Mouse (Mus musculus): ENCODE measurements around the gene Cdc42bpg. TPM values are rescaled to one million over a fixed set of nuclear protein-coding genes. Genes with fewer than 3 reads are reported as not detected.

Cdc42bpg gene
- polyA plus RNA-seq, 1 experiment from 2014 or later = 1.8 TPM

- no peaks in the 10 kb centered on the region for H3K4me1 ChIP-seq (replicated peaks; ENCODE audit: control insufficient read depth, insufficient read depth, low read length)
- no peak overlapping the region for H3K9ac ChIP-seq (ENCODE audit: low read depth, low read length)
- no peak for TF ChIP-seq CTCF (IDR thresholded peaks at IDR 0.05; ENCODE audit: low read depth)
- ATAC-seq = no peak
- no peak overlapping the region for H3K4me2 ChIP-seq (replicated peaks; ENCODE audit: low read depth)
- H3K4me3 ChIP-seq (ENCODE audit: low read depth, low read length) = no peak overlapping the region
- H3K9me3 ChIP-seq (ENCODE audit: control insufficient read depth) = no peaks in the 10 kb centered on the region
- 93% methylated on average over 4 of the region's 4 CpGs for WGBS
- no peak overlapping the region for H3K27ac ChIP-seq (ENCODE audit: low read depth, low read length)
- H3K27me3 ChIP-seq (replicated peaks; ENCODE audit: control insufficient read depth, insufficient read depth, low read length) = no peaks in the 10 kb centered on the region
- peaks cover 36% of the 10 kb centered on the region; the same call in 1 of the 2 replicates for H3K36me3 ChIP-seq (ENCODE audit: control insufficient read depth, insufficient read depth)
Measured at GRCm38 (mm10) chr19:6347615-6348014, 41.4 kb downstream of the Cdc42bpg start.

GRCm38 (mm10) chr19:6348717-6349116, 42.5 kb downstream of the Cdc42bpg start:
- Histone ChIP-seq H3K9me3 (ENCODE audit: control insufficient read depth) (no peaks in the 10 kb centered on the region), H3K4me3 (ENCODE audit: low read depth, low read length) (no peak overlapping the region), H3K4me1 (replicated peaks; ENCODE audit: control insufficient read depth, insufficient read depth, low read length) (no peaks in the 10 kb centered on the region), H3K9ac (ENCODE audit: low read depth, low read length) (no peak overlapping the region), H3K27ac (ENCODE audit: low read depth, low read length) (no peak overlapping the region), H3K4me2 (replicated peaks; ENCODE audit: low read depth) (no peak overlapping the region), H3K27me3 (replicated peaks; ENCODE audit: control insufficient read depth, insufficient read depth, low read length) (no peaks in the 10 kb centered on the region), H3K36me3 (ENCODE audit: control insufficient read depth, insufficient read depth) (peaks cover 39% of the 10 kb centered on the region; the same call in 1 of the 2 replicates)
- 76% methylated on average over 9 of the region's 9 CpGs for WGBS
- TF ChIP-seq CTCF (IDR thresholded peaks at IDR 0.05; ENCODE audit: low read depth) = no peak
- ATAC-seq = no peak

- no peak for ATAC-seq
- H3K27me3 ChIP-seq (replicated peaks; ENCODE audit: control insufficient read depth, insufficient read depth, low read length) = no peaks in the 10 kb centered on the region
- H3K27ac ChIP-seq (ENCODE audit: low read depth, low read length) = no peak overlapping the region
- no peak overlapping the region for H3K4me3 ChIP-seq (ENCODE audit: low read depth, low read length)
- TF ChIP-seq CTCF (IDR thresholded peaks at IDR 0.05; ENCODE audit: low read depth) = no peak
- H3K4me2 ChIP-seq (replicated peaks; ENCODE audit: low read depth) = no peak overlapping the region
- no peaks in the 10 kb centered on the region for H3K9me3 ChIP-seq (ENCODE audit: control insufficient read depth)
- H3K36me3 ChIP-seq (ENCODE audit: control insufficient read depth, insufficient read depth) = peaks cover 37% of the 10 kb centered on the region; the same call in 1 of the 2 replicates
- H3K9ac ChIP-seq (ENCODE audit: low read depth, low read length) = no peak overlapping the region
- 49% methylated on average over 14 of the region's 14 CpGs for WGBS
- H3K4me1 ChIP-seq (replicated peaks; ENCODE audit: control insufficient read depth, insufficient read depth, low read length) = no peaks in the 10 kb centered on the region
Measured at GRCm38 (mm10) chr19:6349215-6349983, 43.1 kb downstream of the Cdc42bpg start.

GRCm38 (mm10) chr19:6351431-6352106, 45.3 kb downstream of the Cdc42bpg start:
- TF ChIP-seq CTCF (IDR thresholded peaks at IDR 0.05; ENCODE audit: low read depth) = no peak
- Histone ChIP-seq H3K9ac (ENCODE audit: low read depth, low read length) (no peak overlapping the region), H3K4me2 (replicated peaks; ENCODE audit: low read depth) (no peak overlapping the region), H3K27me3 (replicated peaks; ENCODE audit: control insufficient read depth, insufficient read depth, low read length) (no peaks in the 10 kb centered on the region), H3K4me3 (ENCODE audit: low read depth, low read length) (no peak overlapping the region), H3K4me1 (replicated peaks; ENCODE audit: control insufficient read depth, insufficient read depth, low read length) (no peaks in the 10 kb centered on the region), H3K27ac (ENCODE audit: low read depth, low read length) (no peak overlapping the region), H3K36me3 (ENCODE audit: control insufficient read depth, insufficient read depth) (peaks cover 21% of the 10 kb centered on the region; the same call in 1 of the 2 replicates), H3K9me3 (ENCODE audit: control insufficient read depth) (no peaks in the 10 kb centered on the region)
- ATAC-seq = no peak
- 69% methylated on average over 14 of the region's 14 CpGs for WGBS

GRCm38 (mm10) chr19:6352107-6352505, 45.9 kb downstream of the Cdc42bpg start:
- H3K27me3 ChIP-seq (replicated peaks; ENCODE audit: control insufficient read depth, insufficient read depth, low read length) = no peaks in the 10 kb centered on the region
- no peaks in the 10 kb centered on the region for H3K4me1 ChIP-seq (replicated peaks; ENCODE audit: control insufficient read depth, insufficient read depth, low read length)
- no peak overlapping the region for H3K4me3 ChIP-seq (ENCODE audit: low read depth, low read length)
- TF ChIP-seq CTCF (IDR thresholded peaks at IDR 0.05; ENCODE audit: low read depth) = no peak
- peaks cover 19% of the 10 kb centered on the region; the same call in 1 of the 2 replicates for H3K36me3 ChIP-seq (ENCODE audit: control insufficient read depth, insufficient read depth)
- no peak overlapping the region for H3K4me2 ChIP-seq (replicated peaks; ENCODE audit: low read depth)
- H3K27ac ChIP-seq (ENCODE audit: low read depth, low read length) = no peak overlapping the region
- H3K9ac ChIP-seq (ENCODE audit: low read depth, low read length) = no peak overlapping the region
- H3K9me3 ChIP-seq (ENCODE audit: control insufficient read depth) = no peaks in the 10 kb centered on the region
- WGBS = 70% methylated on average over 2 of the region's 2 CpGs
- no peak for ATAC-seq

GRCm38 (mm10) chr19:6354030-6354429, 47.8 kb downstream of the Cdc42bpg start:
- peaks cover 13% of the 10 kb centered on the region; the same call in 1 of the 2 replicates for H3K36me3 ChIP-seq (ENCODE audit: control insufficient read depth, insufficient read depth)
- H3K9ac ChIP-seq (ENCODE audit: low read depth, low read length) = no peak overlapping the region
- ATAC-seq = no peak
- no peaks in the 10 kb centered on the region for H3K9me3 ChIP-seq (ENCODE audit: control insufficient read depth)
- no peaks in the 10 kb centered on the region for H3K4me1 ChIP-seq (replicated peaks; ENCODE audit: control insufficient read depth, insufficient read depth, low read length)
- H3K4me3 ChIP-seq (ENCODE audit: low read depth, low read length) = no peak overlapping the region
- no peak for TF ChIP-seq CTCF (IDR thresholded peaks at IDR 0.05; ENCODE audit: low read depth)
- H3K27me3 ChIP-seq (replicated peaks; ENCODE audit: control insufficient read depth, insufficient read depth, low read length) = no peaks in the 10 kb centered on the region
- 89% methylated on average over 7 of the region's 7 CpGs for WGBS
- no peak overlapping the region for H3K27ac ChIP-seq (ENCODE audit: low read depth, low read length)
- no peak overlapping the region for H3K4me2 ChIP-seq (replicated peaks; ENCODE audit: low read depth)

Data from intestine, postnatal 0 days (tissue).